Mouse (Mus musculus) heart, adult 8-10 months (tissue): ENCODE data around the gene Eif3j1. TPM values are rescaled to one million over a fixed set of nuclear protein-coding genes. Genes with fewer than 3 reads are reported as not detected.
"Not testable (repeated sequence)": the region's sequence is repeated elsewhere in the genome, so short reads cannot be mapped to it uniquely, and the experiment has no call there.

Experiments used
- DNase-seq: peaks from one replicate; pipeline ENCODE4 v3.0.0; 2022; ENCODE audit warnings: low spot score
- microRNA-seq: library from miRNA; unstranded; fragments of <30 nt; microRNA quantifications from one replicate; pipeline ENCODE4 v1.2.0, GENCODE M21; 2022
- total RNA-seq, 4 experiments: library from RNA; stranded (reverse); gene quantifications; 2 replicates each; pipeline ENCODE4 v1.2.4; 2022

Gene Eif3j1
- total RNA-seq, 4 experiments from 2014 or later: 22.2 to 24.9 (median 23.2) TPM

DNA sequence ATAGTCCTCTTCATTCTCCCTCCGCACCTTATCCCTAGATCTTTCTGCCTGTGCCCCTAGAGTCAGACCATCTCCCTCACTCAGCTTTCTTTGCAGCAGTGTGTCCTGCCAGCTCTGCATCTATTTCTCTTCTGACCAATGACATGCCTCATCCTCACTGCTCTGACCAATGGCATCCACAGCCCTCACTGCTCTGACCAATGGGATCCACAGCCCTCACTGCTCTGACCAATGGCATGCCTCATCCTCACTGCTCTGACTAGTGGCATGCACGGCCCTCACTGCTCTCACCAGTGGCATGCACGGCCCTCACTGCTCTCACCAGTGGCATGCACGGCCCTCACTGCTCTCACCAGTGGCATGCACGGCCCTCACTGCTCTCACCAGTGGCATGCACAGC lies 69.3 kb downstream of the Eif3j1 start:
- DNase-seq: not testable (repeated sequence)

GRCm38 (mm10) chr2:122102070-122102469 lies 73.7 kb downstream of the Eif3j1 start:
- no peak for DNase-seq

Small RNA genes lying within 50 kb of the gene (microRNA-seq; reads per million reads assigned to microRNA genes)
- not detected for gene Gm47314

Other genes with a start within 250 kb of the Eif3j1 start
- gene Frmd5, start 221.5 kb upstream of the Eif3j1 start, total RNA-seq: 100 to 1,000 TPM in 3 of 4 experiments, 10 to 100 TPM in 1; 86.6 to 189 (median 156) TPM
- 10 to 100 TPM in 3 of 4 experiments, 1 to 10 TPM in 1; 8.7 to 11.5 (median 10.5) TPM for gene Casc4, start 161.6 kb upstream of the Eif3j1 start, total RNA-seq
- 10 to 100 TPM in 3 of 4 experiments, 1 to 10 TPM in 1; 8.5 to 14.5 (median 11.3) TPM for gene Ctdspl2, start 72.5 kb upstream of the Eif3j1 start, total RNA-seq
- not detected for gene Mageb3, start 72.5 kb upstream of the Eif3j1 start, total RNA-seq
- gene Spg11, start 89.8 kb downstream of the Eif3j1 start, total RNA-seq: 10 to 100 TPM; 10.8 to 11.7 (median 11.6) TPM
- gene B2m, start 119.1 kb downstream of the Eif3j1 start, total RNA-seq: 100 to 1,000 TPM; 199 to 255 (median 220) TPM
- under 1 TPM in 1 of 4 experiments, not detected in 3; 0.22 TPM for gene Trim69, start 132.2 kb downstream of the Eif3j1 start, total RNA-seq
- gene Patl2, start 157.6 kb downstream of the Eif3j1 start, total RNA-seq: not detected
- gene Terb2, start 157.7 kb downstream of the Eif3j1 start, total RNA-seq: not detected
- 100 to 1,000 TPM; 182 to 228 (median 200) TPM for gene Sord, start 206.2 kb downstream of the Eif3j1 start, total RNA-seq